Mouse (Mus musculus): ENCODE measurements around the gene Fdxacb1. TPM values are rescaled to one million over a fixed set of nuclear protein-coding genes. Genes with fewer than 3 reads are reported as not detected.

The Fdxacb1 gene
- total RNA-seq (2023): 1 to 10 TPM; 4.6 to 6.4 TPM

DNA sequence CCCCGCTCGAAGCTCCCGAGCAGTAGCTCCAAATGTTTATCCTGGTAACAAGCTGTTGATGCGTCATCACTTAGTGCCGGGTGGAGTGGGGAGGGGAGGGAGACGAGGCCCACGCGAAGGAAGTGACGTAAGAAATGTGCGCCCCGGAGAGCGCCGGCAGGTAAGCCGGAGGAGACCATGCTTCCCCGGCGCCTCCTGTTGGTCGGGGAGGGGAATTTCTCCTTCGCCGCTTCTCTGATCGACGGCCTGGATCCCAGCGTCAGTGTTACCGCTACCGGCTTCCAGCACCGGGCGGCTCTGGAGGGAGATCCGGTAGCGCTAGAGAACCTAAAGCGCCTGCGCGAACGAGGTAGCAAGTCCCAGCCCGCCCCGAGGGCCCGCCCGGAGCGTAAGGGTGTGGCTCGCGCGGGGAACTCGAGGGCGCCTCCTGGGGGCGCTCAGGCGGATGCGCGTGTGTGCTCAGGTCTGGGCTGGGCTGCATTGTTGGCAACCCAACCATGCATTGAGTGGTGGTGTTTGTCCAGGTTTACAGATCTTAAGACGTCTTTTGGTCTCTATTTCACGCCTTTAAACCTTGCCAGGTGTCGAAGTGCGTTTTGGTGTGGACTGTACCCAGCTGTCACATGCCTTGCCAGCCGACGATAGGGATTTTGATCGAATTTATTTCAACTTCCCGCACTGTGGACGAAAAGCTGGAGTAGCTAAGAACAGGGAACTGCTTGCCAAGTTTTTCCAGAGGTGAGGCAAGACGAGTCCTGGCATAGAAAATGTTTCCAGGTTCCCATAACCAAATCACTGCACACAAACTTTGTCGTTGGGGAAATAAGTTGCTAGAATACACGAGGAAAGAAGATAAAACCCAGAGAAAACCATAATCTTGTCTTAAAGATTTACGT, at the start of gene Fdxacb1:
Gene Fdxacb1, plus strand, starts transcription at position 130 of the 896 bp plus-strand sequence.

DNA sequence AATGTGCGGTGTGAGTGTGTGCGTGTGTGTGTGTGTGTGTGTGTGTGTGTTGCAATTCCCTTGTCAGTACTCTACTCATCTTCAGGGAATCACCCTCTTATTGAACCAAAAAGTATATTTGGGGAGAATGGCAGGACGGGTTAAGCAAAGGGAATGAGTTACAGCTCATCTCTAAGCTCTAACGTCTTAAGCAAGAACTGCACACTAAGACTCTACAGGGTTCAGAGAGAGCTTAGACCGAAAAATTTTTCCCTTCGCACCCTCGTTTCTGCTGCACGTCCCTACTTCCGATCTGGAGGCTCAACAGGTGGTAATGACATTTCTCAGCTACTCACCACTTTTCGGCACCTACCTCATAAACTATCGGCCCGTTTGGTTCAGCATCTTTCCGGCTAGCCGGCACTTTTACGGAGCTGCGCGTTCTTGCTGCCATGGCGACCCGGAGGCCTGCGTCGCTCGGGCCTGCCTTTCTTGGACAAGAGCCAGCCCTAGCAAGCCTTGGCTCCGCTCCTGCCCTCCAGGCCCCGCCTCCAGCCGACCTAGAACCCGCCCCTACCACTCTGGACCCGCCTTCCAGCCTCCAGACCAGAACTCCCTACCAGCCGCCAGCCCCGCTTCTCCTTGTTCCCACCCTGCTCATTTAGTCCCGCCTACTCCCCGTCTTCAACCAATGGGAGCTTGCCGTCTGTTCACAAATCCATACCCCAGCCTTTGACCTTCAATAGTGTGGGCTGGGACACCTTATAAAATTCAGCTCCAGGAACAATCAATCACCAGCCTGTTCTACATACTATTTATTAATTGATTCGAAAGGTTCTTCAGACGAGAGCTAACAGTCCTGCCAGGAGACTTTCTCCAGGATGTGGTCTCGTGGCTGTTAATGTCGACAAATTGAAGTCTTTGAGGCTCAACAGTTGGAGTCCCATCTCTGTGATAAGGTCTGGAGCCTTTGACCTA, 28.8 kb upstream of the Fdxacb1 start, which contains the start of gene Dixdc1:
Gene Dixdc1, minus strand, starts transcription at position 604 of the 957 bp plus-strand sequence.

DNA sequence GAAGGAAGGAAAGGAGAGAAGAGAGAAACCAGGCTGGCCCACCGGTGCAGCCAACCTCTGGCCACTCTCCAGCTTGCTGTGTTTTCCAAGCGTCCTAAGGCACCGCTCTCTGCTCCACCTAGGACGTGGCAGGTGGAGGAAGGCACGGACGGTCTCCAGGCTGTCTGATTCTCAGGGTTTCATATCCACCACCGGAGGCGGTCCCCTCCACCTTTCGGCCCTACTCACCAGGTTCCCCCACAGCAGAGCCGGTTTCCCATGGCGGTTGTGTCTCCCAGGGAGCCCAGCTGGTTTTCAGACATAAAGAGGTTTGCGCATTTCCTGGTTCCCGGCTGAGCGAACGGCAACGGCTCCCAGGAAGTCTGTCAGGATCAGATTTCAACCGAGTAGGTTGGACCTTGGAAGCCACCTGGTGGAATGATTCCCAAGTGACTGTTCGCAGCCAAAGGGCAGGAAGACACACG, 21.8 kb upstream of the Fdxacb1 start, which contains the start of gene 2310030G06Rik:
Gene 2310030G06Rik, minus strand, starts transcription at position 323 of the 464 bp plus-strand sequence.

GRCm38 (mm10) chr9:50751323-50751722, 16.7 kb upstream of the Fdxacb1 start, which contains the start of gene Cryab:
Cryab (plus strand) TSS chr9:50751325.

GRCm38 (mm10) chr9:50752054-50752602, 15.9 kb upstream of the Fdxacb1 start, which contains the start of gene Hspb2:
Hspb2 (minus strand) TSS chr9:50752354.

DNA sequence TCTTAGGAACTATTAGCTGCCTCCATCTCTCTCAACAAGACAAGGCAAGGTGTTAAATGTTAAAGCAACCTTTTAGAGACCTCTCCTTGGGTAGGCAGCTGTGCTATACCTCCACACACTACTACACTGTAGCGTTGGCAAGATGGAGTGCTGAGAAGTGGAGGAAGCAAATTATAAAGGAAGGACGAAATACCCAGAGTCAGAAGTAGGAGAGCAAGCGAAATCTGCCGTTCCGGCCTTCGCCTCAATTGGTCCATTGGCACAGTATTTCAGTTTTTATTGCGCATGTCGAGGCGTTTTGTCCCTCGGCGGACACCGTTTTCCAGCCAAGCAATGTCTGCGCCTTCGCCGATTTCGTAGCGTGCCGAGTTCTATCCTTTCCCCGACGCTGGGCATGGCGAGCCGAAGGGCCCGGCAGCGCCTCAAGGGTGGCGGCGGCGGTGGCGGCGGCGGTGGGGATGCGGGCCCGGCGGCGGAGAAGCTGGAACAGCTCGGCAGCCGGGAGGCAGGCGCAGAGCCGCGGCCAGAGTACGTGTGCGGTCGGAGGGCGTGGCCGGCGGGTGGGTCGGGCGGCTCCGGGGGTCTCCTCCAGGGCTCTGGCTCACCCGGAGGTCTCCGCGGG, 7.1 kb downstream of the Fdxacb1 start, which contains the start of the genes Alg9 and 1110032A03Rik:
Gene Alg9, plus strand, starts transcription at position 29 of the 622 bp plus-strand sequence.
Gene 1110032A03Rik, minus strand, starts transcription at position 530 of the 622 bp plus-strand sequence.

Other genes with a start within 250 kb of the Fdxacb1 start
- gene Pts, start 239.5 kb upstream of the Fdxacb1 start, total RNA-seq (2023): 10 to 100 TPM; 44.5 to 47.3 TPM
- 1 to 10 TPM; 4.3 to 5.3 TPM for gene Il18, start 213.4 kb upstream of the Fdxacb1 start, total RNA-seq (2023)
- 1 to 10 TPM in 1 of 2 experiments, under 1 TPM in 1; 0.99 to 1.1 TPM for gene Bco2, start 213.1 kb upstream of the Fdxacb1 start, total RNA-seq (2023)
- under 1 TPM in 1 of 2 experiments, not detected in 1; 0.39 TPM for gene Tex12, start 206.9 kb upstream of the Fdxacb1 start, total RNA-seq (2023)
- 10 to 100 TPM; 76.6 to 86.2 TPM for gene Sdhd, start 164.4 kb upstream of the Fdxacb1 start, total RNA-seq (2023)
- 10 to 100 TPM; 48.7 to 53.5 TPM for gene Timm8b, start 164.3 kb upstream of the Fdxacb1 start, total RNA-seq (2023)
- gene Pih1d2, start 150.9 kb upstream of the Fdxacb1 start, total RNA-seq (2023): under 1 TPM; 0.42 to 0.90 TPM
- 10 to 100 TPM; 10.8 to 12.4 TPM for gene Nkapd1, start 150.8 kb upstream of the Fdxacb1 start, total RNA-seq (2023)
- gene Dlat, start 108.5 kb upstream of the Fdxacb1 start, total RNA-seq (2023): 10 to 100 TPM; 18.8 to 21.4 TPM
- under 1 TPM in 1 of 2 experiments, not detected in 1; 0.11 TPM for gene Dixdc1, start 28.7 kb upstream of the Fdxacb1 start, total RNA-seq (2023)
- gene 2310030G06Rik, start 21.7 kb upstream of the Fdxacb1 start, total RNA-seq (2023): not detected
- gene Cryab, start 16.9 kb upstream of the Fdxacb1 start, total RNA-seq (2023): 1 to 10 TPM; 2.3 to 2.7 TPM
- gene Hspb2, start 15.9 kb upstream of the Fdxacb1 start, total RNA-seq (2023): not detected
- gene Alg9, start 6.8 kb downstream of the Fdxacb1 start, total RNA-seq (2023): 10 to 100 TPM; 11.2 to 13.2 TPM
- gene 1110032A03Rik, start 7.3 kb downstream of the Fdxacb1 start, total RNA-seq (2023): 10 to 100 TPM; 11.1 to 17.2 TPM
- 10 to 100 TPM; 24.7 to 25.1 TPM for gene Ppp2r1b, start 77.1 kb downstream of the Fdxacb1 start, total RNA-seq (2023)
- 10 to 100 TPM; 44.5 to 47.0 TPM for gene Sik2, start 240.8 kb downstream of the Fdxacb1 start, total RNA-seq (2023)

Measured in neutrophil, adult 83 days (primary cell).